28 mouse cellular contexts compared by ENCODE assay signal in genomic region chr6:119018256-119018655, GRCm38 (mm10).
DNase-seq lines count a peak whose midpoint lies in the region; ATAC-seq and TF ChIP-seq lines count a peak whose summit lies in the region.
"Had no signal": no experiment of that assay in that cellular context is flagged by ENCODE, and none has a peak within 500 bp of the region (broad histone marks: within the 10 kb centered on the region; RNA-seq: fewer than 3 reads in every experiment).

No protein-coding gene starts in this region.

- DNase-seq in heart, embryonic 10.5 days (ENCODE audit: low spot score): no peak
- no peak for DNase-seq in heart, postnatal 14 days
- no peak for DNase-seq in Patski (ENCODE audit: low read depth, low spot score)
- no peak for DNase-seq in limb, embryonic 10.5 days (ENCODE audit: low spot score)
- no peak for DNase-seq in layer of hippocampus, adult 9-10 months (ENCODE audit: low spot score)
- DNase-seq in urinary bladder, adult 18-20 months (ENCODE audit: low spot score in 2 of 2): no peak
- DNase-seq: adrenal gland, adult 8-10 months; cerebellum, adult 8-10 months; cerebellum, postnatal 36 days; embryo, embryonic 11 days; kidney, adult 2 months; kidney, postnatal 36 days; layer of hippocampus, adult 9-11 months; liver; lung, adult 2 months; retina, postnatal 1 day; spleen, adult 18-20 months; thymus, postnatal 14 days had no signal

- no peaks in the 10 kb centered on the region for H3K36me3 ChIP-seq in heart, embryonic 10.5 days
- H3K36me3 ChIP-seq in heart, embryonic 12.5 days: no peaks in the 10 kb centered on the region
- no peaks in the 10 kb centered on the region for H3K36me3 ChIP-seq in limb, embryonic 10.5 days
- H3K36me3 ChIP-seq: embryonic facial prominence, embryonic 13.5 days; hindbrain, embryonic 12.5 days; intestine, embryonic 15.5 days; midbrain, embryonic 10.5 days; midbrain, embryonic 15.5 days; neural tube, embryonic 15.5 days had no signal

- intact Hi-C loops in heart, postnatal 14 days (cut with DNase I): no loop called here

- H3K9me3 ChIP-seq in heart, embryonic 10.5 days: no peaks in the 10 kb centered on the region
- H3K9me3 ChIP-seq in heart, embryonic 12.5 days (replicated peaks): no peaks in the 10 kb centered on the region
- H3K9me3 ChIP-seq in limb, embryonic 10.5 days (replicated peaks): no peaks in the 10 kb centered on the region
- H3K9me3 ChIP-seq: embryonic facial prominence, embryonic 13.5 days; hindbrain, embryonic 12.5 days; intestine, embryonic 15.5 days; midbrain, embryonic 10.5 days; midbrain, embryonic 15.5 days; neural tube, embryonic 15.5 days had no signal

- no peak overlapping the region for H3K4me3 ChIP-seq in heart, embryonic 10.5 days
- no peak overlapping the region for H3K4me3 ChIP-seq in heart, embryonic 12.5 days
- no peak overlapping the region for H3K4me3 ChIP-seq in limb, embryonic 10.5 days
- H3K4me3 ChIP-seq: embryonic facial prominence, embryonic 13.5 days; hindbrain, embryonic 12.5 days; intestine, embryonic 15.5 days; midbrain, embryonic 10.5 days; midbrain, embryonic 15.5 days; neural tube, embryonic 15.5 days had no signal

- peak; percentile 55 for ATAC-seq in Patski
- ATAC-seq in heart, embryonic 12.5 days (ENCODE audit: insufficient number of reproducible peaks, low FRiP score): no peak
- ATAC-seq: forebrain, embryonic 16.5 days; hindbrain, postnatal 0 days; intestine, embryonic 15.5 days; midbrain, embryonic 15.5 days had no signal

- no peak overlapping the region for H3K4me2 ChIP-seq in heart, embryonic 12.5 days
- H3K4me2 ChIP-seq: embryonic facial prominence, embryonic 13.5 days; hindbrain, embryonic 12.5 days; intestine, embryonic 15.5 days; midbrain, embryonic 15.5 days; neural tube, embryonic 15.5 days had no signal

- peaks cover 73% of the 10 kb centered on the region for H3K4me1 ChIP-seq in heart, embryonic 10.5 days
- peaks cover 78% of the 10 kb centered on the region for H3K4me1 ChIP-seq in heart, embryonic 12.5 days (replicated peaks)
- peaks cover 68% of the 10 kb centered on the region for H3K4me1 ChIP-seq in limb, embryonic 10.5 days
- H3K4me1 ChIP-seq: hindbrain, embryonic 12.5 days; midbrain, embryonic 15.5 days had no signal

- no peak for TF ChIP-seq CTCF in Patski (IDR thresholded peaks at IDR 0.05)

- POLR2A ChIA-PET in Patski (lab: Charles Lee): interaction anchor here (0.5 to 0.6 kb wide), 2 partner anchors 18 to 76 kb away, joined by 3 read pairs; no protein-coding TSS in a partner anchor

- WGBS in heart, embryonic 10.5 days: 63% methylated on average over 2 of the region's 2 CpGs
- 60% methylated on average over 2 of the region's 2 CpGs for WGBS in heart, embryonic 12.5 days
- 91% methylated on average over 2 of the region's 2 CpGs for WGBS in limb, embryonic 10.5 days

- CTCF ChIA-PET in Patski (lab: Charles Lee): no interaction called here

- in situ Hi-C loops in Patski (cut with MboI; ENCODE audit: low pct_unique_long_range_greater_than_20kb): no loop called here

- H3K9ac ChIP-seq in heart, embryonic 12.5 days: no peak overlapping the region
- H3K9ac ChIP-seq: embryonic facial prominence, embryonic 13.5 days; hindbrain, embryonic 12.5 days; intestine, embryonic 15.5 days; liver, embryonic 14.5 days; midbrain, embryonic 15.5 days; neural tube, embryonic 15.5 days had no signal

- no peaks in the 10 kb centered on the region for H3K27me3 ChIP-seq in heart, embryonic 10.5 days (ENCODE audit: insufficient read depth, poor library complexity, severe bottlenecking)
- no peaks in the 10 kb centered on the region for H3K27me3 ChIP-seq in Patski
- no peaks in the 10 kb centered on the region for H3K27me3 ChIP-seq in heart, embryonic 12.5 days (replicated peaks)
- H3K27me3 ChIP-seq in limb, embryonic 10.5 days (ENCODE audit: low read depth, poor library complexity, severe bottlenecking): no peaks in the 10 kb centered on the region
- H3K27me3 ChIP-seq: embryonic facial prominence, embryonic 13.5 days; hindbrain, embryonic 12.5 days; intestine, embryonic 15.5 days; midbrain, embryonic 15.5 days; neural tube, embryonic 15.5 days had no signal

- H3K27ac ChIP-seq in heart, embryonic 10.5 days: peak overlapping the region; percentile 42
- peak overlapping the region; percentile 6; the same call in 1 of the 2 replicates for H3K27ac ChIP-seq in heart, embryonic 12.5 days (ENCODE audit: poor library complexity, severe bottlenecking)
- peak overlapping the region; percentile 61 for H3K27ac ChIP-seq in limb, embryonic 10.5 days
- H3K27ac ChIP-seq: embryonic facial prominence, embryonic 13.5 days; hindbrain, embryonic 12.5 days; hindbrain, postnatal 0 days; intestine, embryonic 15.5 days; liver, embryonic 14.5 days; midbrain, embryonic 10.5 days; midbrain, embryonic 15.5 days; neural tube, embryonic 15.5 days had no signal

Comparison
In these comparisons a context has a peak if more than half of its experiments do, and no peak if none do; other contexts are left out.
1. H3K27ac ChIP-seq: peak in every context shown above with its lines; median percentile 61 in limb, embryonic 10.5 days; 42 in heart, embryonic 10.5 days; 6 in heart, embryonic 12.5 days.